Comparison of ENCODE assay signal across 13 mouse cellular contexts in genomic region chr8:70112401-70113016, GRCm38 (mm10). TPM values are rescaled to one million over a fixed set of nuclear protein-coding genes. Genes with fewer than 3 reads are reported as not detected.
A peak's percentile ranks its signal among the peaks of the same experiment; 100 is the strongest.
DNase-seq lines count a peak whose midpoint lies in the region; ATAC-seq and TF ChIP-seq lines count a peak whose summit lies in the region.
"Had no signal": no experiment of that assay in that cellular context is flagged by ENCODE, and none has a peak within 500 bp of the region (broad histone marks: within the 10 kb centered on the region; RNA-seq: fewer than 3 reads in every experiment).

No protein-coding gene starts in this region.

- 8% methylated on average over 43 of the region's 43 CpGs for WGBS in kidney, embryonic 14.5 days
- 9% methylated on average over 43 of the region's 43 CpGs for WGBS in hindbrain, embryonic 15.5 days
- 7% methylated on average over 43 of the region's 43 CpGs for WGBS in liver, postnatal 0 days (ENCODE audit: insufficient replicate concordance)

- H3K4me1 ChIP-seq in kidney, embryonic 14.5 days (ENCODE audit: control insufficient read depth, insufficient read depth, low read length) = no peaks in the 10 kb centered on the region
- peaks cover 36% of the 10 kb centered on the region for H3K4me1 ChIP-seq in hindbrain, embryonic 15.5 days (replicated peaks)
- no peaks in the 10 kb centered on the region for H3K4me1 ChIP-seq in liver, postnatal 0 days (ENCODE audit: insufficient read depth)
- H3K4me1 ChIP-seq: liver, embryonic 13.5 days had no signal

- H3K36me3 ChIP-seq in kidney, embryonic 14.5 days (ENCODE audit: control insufficient read depth, insufficient read depth, low read length) = no peaks in the 10 kb centered on the region
- H3K36me3 ChIP-seq in hindbrain, embryonic 15.5 days = peaks cover 68% of the 10 kb centered on the region
- H3K36me3 ChIP-seq in liver, postnatal 0 days (replicated peaks; ENCODE audit: insufficient read depth, low read length) = no peaks in the 10 kb centered on the region
- H3K36me3 ChIP-seq: liver, embryonic 13.5 days had no signal

- H3K4me2 ChIP-seq in kidney, embryonic 14.5 days (replicated peaks; ENCODE audit: low read depth, low read length) = no peak overlapping the region
- peak overlapping the region; percentile 9; the same call in 1 of the 2 replicates for H3K4me2 ChIP-seq in hindbrain, embryonic 15.5 days
- H3K4me2 ChIP-seq in liver, postnatal 0 days (ENCODE audit: low read depth, low read length) = no peak overlapping the region
- H3K4me2 ChIP-seq: liver, embryonic 13.5 days had no signal

- no peak for ATAC-seq in kidney, embryonic 14.5 days (ENCODE audit: low FRiP score, low TSS enrichment)
- ATAC-seq in hindbrain, embryonic 15.5 days (ENCODE audit: low FRiP score, low read depth) = no peak
- no peak for ATAC-seq in megakaryocyte progenitor cell, adult 5-6 weeks (replicated peaks; ENCODE audit: poor library complexity)
- ATAC-seq in liver, postnatal 0 days = no peak
- ATAC-seq in erythroblast, adult 5-6 weeks (replicated peaks; ENCODE audit: low FRiP score, poor library complexity, severe bottlenecking) = no peak

- peak overlapping the region; percentile 3; the same call in 1 of the 2 replicates for H3K4me3 ChIP-seq in kidney, embryonic 14.5 days (ENCODE audit: low read length)
- no peak overlapping the region for H3K4me3 ChIP-seq in hindbrain, embryonic 15.5 days
- no peak overlapping the region for H3K4me3 ChIP-seq in liver, postnatal 0 days (ENCODE audit: low read depth, low read length)
- H3K4me3 ChIP-seq: liver, embryonic 13.5 days had no signal

- DNase-seq in kidney, postnatal 14 days = no peak
- peak; percentile 61 for DNase-seq in ZHBTc4 (ENCODE audit: low read depth, low spot score)
- peak; percentile 24 for DNase-seq in neural tube, embryonic 10.5 days (ENCODE audit: extremely low spot score, low spot score)
- DNase-seq in liver, postnatal 0 days = no peak
- DNase-seq: cerebellum, adult 18-20 months; gastrocnemius, postnatal 10 days; heart, postnatal 10 days; liver, embryonic 13.5 days had no signal

- no peak for TF ChIP-seq EP300 in liver, postnatal 0 days (IDR thresholded peaks at IDR 0.05; ENCODE audit: low read depth)

- no peak for TF ChIP-seq CTCF in liver, postnatal 0 days (IDR thresholded peaks at IDR 0.05; ENCODE audit: low read depth)

- no peak overlapping the region for H3K27ac ChIP-seq in kidney, embryonic 14.5 days (ENCODE audit: low read depth, low read length)
- H3K27ac ChIP-seq in hindbrain, embryonic 15.5 days (replicated peaks) = no peak overlapping the region
- no peak overlapping the region for H3K27ac ChIP-seq in liver, postnatal 0 days (ENCODE audit: low read depth)
- H3K27ac ChIP-seq: liver, embryonic 13.5 days had no signal

- H3K27me3 ChIP-seq in kidney, embryonic 14.5 days (ENCODE audit: control insufficient read depth, insufficient read depth, low read length) = peaks cover 69% of the 10 kb centered on the region
- no peaks in the 10 kb centered on the region for H3K27me3 ChIP-seq in hindbrain, embryonic 15.5 days
- H3K27me3 ChIP-seq in liver, postnatal 0 days (ENCODE audit: insufficient read depth, low read length) = peaks cover 63% of the 10 kb centered on the region

- H3K9ac ChIP-seq in kidney, embryonic 14.5 days (ENCODE audit: low read depth, low read length) = no peak overlapping the region
- H3K9ac ChIP-seq in hindbrain, embryonic 15.5 days = peak overlapping the region; percentile 12; the same call in 1 of the 2 replicates
- H3K9ac ChIP-seq in liver, postnatal 0 days (replicated peaks) = no peak overlapping the region
- H3K9ac ChIP-seq: liver, embryonic 13.5 days had no signal

- H3K9me3 ChIP-seq in kidney, embryonic 14.5 days (ENCODE audit: control insufficient read depth, low read length) = no peaks in the 10 kb centered on the region
- H3K9me3 ChIP-seq in hindbrain, embryonic 15.5 days = no peaks in the 10 kb centered on the region
- no peaks in the 10 kb centered on the region for H3K9me3 ChIP-seq in liver, postnatal 0 days (ENCODE audit: low read length)
- H3K9me3 ChIP-seq: liver, embryonic 13.5 days; megakaryocyte, embryonic 14.5 days had no signal

RNA-seq across cellular contexts. Expression of gene Ncan, which starts 8.2 kb away (rescaled TPM):
- 0.07 and 0.19 TPM in 2 replicates for polyA plus RNA-seq in kidney, embryonic 14.5 days (2014; fragmentation: Nextera tagmentation; extraction: Ambion mirVana)
- 165 and 193 TPM in 2 replicates for polyA plus RNA-seq in hindbrain, embryonic 15.5 days (2015; fragmentation: Nextera tagmentation; extraction: Ambion mirVana)
- not detected in 2 replicates for total RNA-seq in megakaryocyte progenitor cell, adult 5-6 weeks (2015)
- not detected in 2 replicates for total RNA-seq in megakaryocyte progenitor cell, adult 5-6 weeks (2017)
- not detected in 2 replicates for polyA plus RNA-seq in liver, postnatal 0 days (2015; fragmentation: Nextera tagmentation; extraction: Ambion mirVana)
- total RNA-seq in erythroblast, adult 5-6 weeks (2015; ENCODE audit: low replicate concordance) = not detected in 2 replicates
- total RNA-seq in erythroblast, adult 5-6 weeks (2017; ENCODE audit: low replicate concordance) = not detected in 2 replicates

RNA-seq across cellular contexts. Expression of gene Nr2c2ap, which starts 18.6 kb away (rescaled TPM):
- polyA plus RNA-seq in kidney, embryonic 14.5 days (2014; fragmentation: Nextera tagmentation; extraction: Ambion mirVana) = 25.5 and 40.7 TPM in 2 replicates
- polyA plus RNA-seq in hindbrain, embryonic 15.5 days (2015; fragmentation: Nextera tagmentation; extraction: Ambion mirVana) = 38.3 and 42.8 TPM in 2 replicates
- 38.4 and 45.6 TPM in 2 replicates for total RNA-seq in megakaryocyte progenitor cell, adult 5-6 weeks (2015)
- 11.6 and 13.2 TPM in 2 replicates for total RNA-seq in megakaryocyte progenitor cell, adult 5-6 weeks (2017)
- 13.5 and 14.9 TPM in 2 replicates for polyA plus RNA-seq in liver, postnatal 0 days (2015; fragmentation: Nextera tagmentation; extraction: Ambion mirVana)
- 4.8 and 5.4 TPM in 2 replicates for total RNA-seq in erythroblast, adult 5-6 weeks (2015; ENCODE audit: low replicate concordance)
- 1.4 and 1.5 TPM in 2 replicates for total RNA-seq in erythroblast, adult 5-6 weeks (2017; ENCODE audit: low replicate concordance)

RNA-seq across cellular contexts. Expression of gene Rfxank, which starts 26.4 kb away (rescaled TPM):
- 18.6 and 19.6 TPM in 2 replicates for polyA plus RNA-seq in kidney, embryonic 14.5 days (2014; fragmentation: Nextera tagmentation; extraction: Ambion mirVana)
- 13.0 and 13.6 TPM in 2 replicates for polyA plus RNA-seq in hindbrain, embryonic 15.5 days (2015; fragmentation: Nextera tagmentation; extraction: Ambion mirVana)
- 8.0 and 8.5 TPM in 2 replicates for total RNA-seq in megakaryocyte progenitor cell, adult 5-6 weeks (2015)
- 5.7 and 5.9 TPM in 2 replicates for total RNA-seq in megakaryocyte progenitor cell, adult 5-6 weeks (2017)
- 3.6 TPM in 2 replicates for polyA plus RNA-seq in liver, postnatal 0 days (2015; fragmentation: Nextera tagmentation; extraction: Ambion mirVana)
- total RNA-seq in erythroblast, adult 5-6 weeks (2015; ENCODE audit: low replicate concordance) = 8.1 and 16.3 TPM in 2 replicates
- total RNA-seq in erythroblast, adult 5-6 weeks (2017; ENCODE audit: low replicate concordance) = 9.7 and 10.2 TPM in 2 replicates

RNA-seq across cellular contexts. Expression of gene Borcs8, which starts 26.8 kb away (rescaled TPM):
- 49.6 and 64.5 TPM in 2 replicates for polyA plus RNA-seq in kidney, embryonic 14.5 days (2014; fragmentation: Nextera tagmentation; extraction: Ambion mirVana)
- 54.6 and 55.1 TPM in 2 replicates for polyA plus RNA-seq in hindbrain, embryonic 15.5 days (2015; fragmentation: Nextera tagmentation; extraction: Ambion mirVana)
- 42.0 and 43.3 TPM in 2 replicates for total RNA-seq in megakaryocyte progenitor cell, adult 5-6 weeks (2015)
- 32.0 and 35.2 TPM in 2 replicates for total RNA-seq in megakaryocyte progenitor cell, adult 5-6 weeks (2017)
- polyA plus RNA-seq in liver, postnatal 0 days (2015; fragmentation: Nextera tagmentation; extraction: Ambion mirVana) = 17.6 and 18.8 TPM in 2 replicates
- total RNA-seq in erythroblast, adult 5-6 weeks (2015; ENCODE audit: low replicate concordance) = 2.1 and 16.7 TPM in 2 replicates
- total RNA-seq in erythroblast, adult 5-6 weeks (2017; ENCODE audit: low replicate concordance) = 15.5 and 30.7 TPM in 2 replicates

RNA-seq across cellular contexts. Expression of gene Mef2b, which starts 27.0 kb away (rescaled TPM):
- polyA plus RNA-seq in kidney, embryonic 14.5 days (2014; fragmentation: Nextera tagmentation; extraction: Ambion mirVana) = 0.30 and 0.97 TPM in 2 replicates
- 0.48 and 0.80 TPM in 2 replicates for polyA plus RNA-seq in hindbrain, embryonic 15.5 days (2015; fragmentation: Nextera tagmentation; extraction: Ambion mirVana)
- total RNA-seq in megakaryocyte progenitor cell, adult 5-6 weeks (2015) = not detected in 2 replicates
- not detected in 2 replicates for total RNA-seq in megakaryocyte progenitor cell, adult 5-6 weeks (2017)
- polyA plus RNA-seq in liver, postnatal 0 days (2015; fragmentation: Nextera tagmentation; extraction: Ambion mirVana) = 0.11 TPM in 1 of 2 replicates, not detected in the other
- total RNA-seq in erythroblast, adult 5-6 weeks (2015; ENCODE audit: low replicate concordance) = not detected in 2 replicates
- not detected in 2 replicates for total RNA-seq in erythroblast, adult 5-6 weeks (2017; ENCODE audit: low replicate concordance)

Comparison
In these comparisons a context has a peak if more than half of its experiments do, and no peak if none do; other contexts are left out.
1. DNase-seq: peak in ZHBTc4 (single experiment) and neural tube, embryonic 10.5 days (single experiment); none in kidney, postnatal 14 days (single experiment) and liver, postnatal 0 days (single experiment).
2. RNA of gene Ncan, which starts 8.2 kb away (polyA plus RNA-seq): 165 to 193 TPM in hindbrain, embryonic 15.5 days; 0.07 to 0.19 TPM in kidney, embryonic 14.5 days and not detected in liver, postnatal 0 days; every median in the first group is over 100 times any median in the second.